In genomic region chr15:84541175-84541574, GRCm38 (mm10) we compare ENCODE assay signal across 28 mouse cellular contexts. TPM values are rescaled to one million over a fixed set of nuclear protein-coding genes. Genes with fewer than 3 reads are reported as not detected.
DNase-seq lines count a peak whose midpoint lies in the region; ATAC-seq lines count a peak whose summit lies in the region.
"Had no signal": no experiment of that assay in that cellular context is flagged by ENCODE, and none has a peak within 500 bp of the region (broad histone marks: within the 10 kb centered on the region; RNA-seq: fewer than 3 reads in every experiment).

No protein-coding gene starts in this region.

- DNase-seq in kidney, adult 9 months, result no peak
- DNase-seq in kidney, postnatal 14 days, result peak; percentile 11
- DNase-seq in kidney, postnatal 25 days, result peak; percentile 11 to 57
- DNase-seq in layer of hippocampus, adult 18-20 months (ENCODE audit: low spot score in 2 of 2), result no peak
- DNase-seq: adrenal gland, adult 8-10 months; adrenal gland, postnatal 25 days; cerebellum, adult 11-12 months; cerebellum, adult 8-10 months; cerebellum, postnatal 10 days; cerebellum, postnatal 36 days; embryo, embryonic 11 days; gastrocnemius, postnatal 10 days; gastrocnemius, postnatal 36 days; heart, adult 2 months; heart, postnatal 14 days; heart, postnatal 4 days had no signal

- 42% methylated on average over 5 of the region's 5 CpGs for whole genome bisulfite sequencing in kidney, embryonic 15.5 days

- H3K4me1 ChIP-seq in kidney, embryonic 15.5 days, result peaks cover 14% of the 10 kb centered on the region
- H3K4me1 ChIP-seq: forebrain, embryonic 12.5 days; heart, embryonic 10.5 days; heart, embryonic 13.5 days had no signal

- H3K4me3 ChIP-seq in kidney, embryonic 15.5 days (replicated peaks), result no peak overlapping the region
- H3K4me3 ChIP-seq: embryonic facial prominence, embryonic 10.5 days; embryonic facial prominence, embryonic 13.5 days; erythroblast, embryonic 14.5 days; forebrain, embryonic 12.5 days; heart, adult 2 months; heart, embryonic 10.5 days; heart, embryonic 13.5 days had no signal

- no peak overlapping the region for H3K9ac ChIP-seq in kidney, embryonic 15.5 days
- H3K9ac ChIP-seq: embryonic facial prominence, embryonic 13.5 days; forebrain, embryonic 12.5 days; heart, embryonic 13.5 days; hindbrain, embryonic 14.5 days had no signal

- H3K4me2 ChIP-seq in kidney, embryonic 15.5 days, result no peak overlapping the region
- H3K4me2 ChIP-seq: embryonic facial prominence, embryonic 13.5 days; forebrain, embryonic 12.5 days; heart, embryonic 13.5 days; hindbrain, embryonic 14.5 days had no signal

- no peaks in the 10 kb centered on the region for H3K27me3 ChIP-seq in kidney, embryonic 15.5 days
- H3K27me3 ChIP-seq: embryonic facial prominence, embryonic 13.5 days; heart, embryonic 13.5 days had no signal

- H3K9me3 ChIP-seq in kidney, embryonic 15.5 days (replicated peaks), result no peaks in the 10 kb centered on the region
- H3K9me3 ChIP-seq: embryonic facial prominence, embryonic 10.5 days; embryonic facial prominence, embryonic 13.5 days; forebrain, embryonic 12.5 days; heart, embryonic 10.5 days; heart, embryonic 13.5 days had no signal

- peak; percentile 84 for ATAC-seq in kidney, embryonic 15.5 days (replicated peaks; ENCODE audit: low FRiP score)
- ATAC-seq in activated CD4-positive, CD25-positive, alpha-beta regulatory T cell, adult 4 months, result no peak
- ATAC-seq: CD4-positive, CD25-positive, alpha-beta regulatory T cell, adult 4 months; forebrain, embryonic 16.5 days had no signal

- no peaks in the 10 kb centered on the region for H3K36me3 ChIP-seq in kidney, embryonic 15.5 days
- H3K36me3 ChIP-seq: embryonic facial prominence, embryonic 10.5 days; embryonic facial prominence, embryonic 13.5 days; forebrain, embryonic 12.5 days; heart, embryonic 10.5 days; heart, embryonic 13.5 days had no signal

- peak overlapping the region; percentile 71; the same call in 1 of the 2 replicates for H3K27ac ChIP-seq in kidney, embryonic 15.5 days
- H3K27ac ChIP-seq: embryonic facial prominence, embryonic 10.5 days; embryonic facial prominence, embryonic 13.5 days; forebrain, embryonic 12.5 days; heart, adult 2 months; heart, embryonic 10.5 days; heart, embryonic 13.5 days; hindbrain, embryonic 14.5 days had no signal

RNA-seq across cellular contexts. Expression of gene Rtl6, which starts 16.4 kb away (rescaled TPM):
- polyA plus RNA-seq in kidney, embryonic 15.5 days (2015; fragmentation: Nextera tagmentation; extraction: Ambion mirVana), result 14.4 and 16.2 TPM in 2 replicates
- polyA plus RNA-seq in activated CD4-positive, CD25-positive, alpha-beta regulatory T cell, adult 4 months (2017; shearing (Covaris generic)), result 1 to 10 TPM; 1.5 to 1.6 TPM
- 10 to 100 TPM; 53.3 to 56.8 TPM for total RNA-seq in layer of hippocampus, adult 18-20 months (2021)
- total RNA-seq: MEL had no signal
- polyA plus RNA-seq: erythroblast, embryonic 14.5 days had no signal

Comparison
In these comparisons a context has a peak if more than half of its experiments do, and no peak if none do; other contexts are left out.
1. DNase-seq: peak in kidney, postnatal 14 days (single experiment) and kidney, postnatal 25 days (2 of 2); none in kidney, adult 9 months (single experiment) and layer of hippocampus, adult 18-20 months (0 of 2).